Mouse (Mus musculus) natural killer cell, adult 2 months (primary cell): Measurements from ENCODE around the gene Sfn.

Source experiments
- DNase-seq, 2 experiments: peaks; one replicate each; pipeline ENCODE4 v3.0.0; 2022; ENCODE audit warnings: low spot score in 2 of 2

The Sfn gene

DNA sequence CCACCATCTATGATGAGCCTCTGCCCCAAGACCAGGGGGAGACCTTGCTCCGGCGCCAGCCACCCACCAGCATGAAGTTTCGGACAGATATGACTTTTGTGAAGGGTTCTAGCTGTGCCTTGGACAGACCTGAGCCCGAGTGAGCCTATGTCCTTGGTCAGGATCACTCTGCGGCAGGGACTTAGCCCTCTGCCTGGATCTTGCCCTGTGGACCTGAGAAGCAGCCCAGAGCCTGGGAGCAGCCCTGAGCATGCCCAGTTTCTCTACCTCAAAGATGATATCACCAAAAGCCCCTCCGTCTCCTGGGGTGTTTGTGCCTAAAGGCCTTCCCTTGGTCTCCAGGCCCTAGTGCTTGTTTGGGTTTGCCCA is 18.3 kb downstream of the Sfn start:
- no peak for DNase-seq

DNA sequence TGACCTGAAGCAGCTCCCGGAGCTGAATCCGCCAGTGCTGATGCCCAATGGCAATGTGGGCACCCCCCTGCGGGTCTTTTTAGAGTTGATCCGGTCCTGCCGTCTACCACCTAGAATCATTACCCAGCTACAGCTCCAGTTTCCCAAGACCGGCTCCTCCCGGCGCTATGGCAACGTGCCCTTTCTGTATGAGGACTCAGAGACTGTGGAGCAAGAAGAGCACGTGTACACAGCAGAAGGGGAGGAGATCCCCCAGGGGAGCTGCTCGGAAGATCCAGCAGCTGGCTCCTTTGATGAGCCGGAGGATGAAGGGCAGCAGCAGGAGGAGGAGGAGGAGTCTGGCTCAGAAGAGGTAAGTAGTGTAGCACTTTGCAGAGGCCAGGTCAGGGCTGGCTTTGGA is 24.0 kb downstream of the Sfn start:
- DNase-seq, result no peak

DNA sequence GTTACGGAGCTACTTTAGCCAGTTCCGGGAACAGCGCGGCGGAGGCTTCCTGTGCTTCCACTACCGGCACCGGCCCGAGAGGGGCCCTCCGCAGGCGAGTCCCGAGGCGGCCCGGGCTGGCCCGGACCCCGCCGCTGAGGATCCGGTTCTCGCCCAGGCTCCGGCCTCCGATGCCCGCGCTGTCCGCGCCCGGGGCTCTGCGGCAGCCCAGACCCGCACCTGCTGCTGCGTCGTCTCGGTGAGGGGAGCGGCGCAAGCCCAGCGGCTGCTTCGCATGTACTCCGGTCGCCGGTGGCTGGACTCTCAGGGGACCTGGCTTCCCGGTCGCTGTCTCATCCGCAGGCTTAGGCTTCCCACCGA is 27.1 kb downstream of the Sfn start:
- no peak for DNase-seq

DNA sequence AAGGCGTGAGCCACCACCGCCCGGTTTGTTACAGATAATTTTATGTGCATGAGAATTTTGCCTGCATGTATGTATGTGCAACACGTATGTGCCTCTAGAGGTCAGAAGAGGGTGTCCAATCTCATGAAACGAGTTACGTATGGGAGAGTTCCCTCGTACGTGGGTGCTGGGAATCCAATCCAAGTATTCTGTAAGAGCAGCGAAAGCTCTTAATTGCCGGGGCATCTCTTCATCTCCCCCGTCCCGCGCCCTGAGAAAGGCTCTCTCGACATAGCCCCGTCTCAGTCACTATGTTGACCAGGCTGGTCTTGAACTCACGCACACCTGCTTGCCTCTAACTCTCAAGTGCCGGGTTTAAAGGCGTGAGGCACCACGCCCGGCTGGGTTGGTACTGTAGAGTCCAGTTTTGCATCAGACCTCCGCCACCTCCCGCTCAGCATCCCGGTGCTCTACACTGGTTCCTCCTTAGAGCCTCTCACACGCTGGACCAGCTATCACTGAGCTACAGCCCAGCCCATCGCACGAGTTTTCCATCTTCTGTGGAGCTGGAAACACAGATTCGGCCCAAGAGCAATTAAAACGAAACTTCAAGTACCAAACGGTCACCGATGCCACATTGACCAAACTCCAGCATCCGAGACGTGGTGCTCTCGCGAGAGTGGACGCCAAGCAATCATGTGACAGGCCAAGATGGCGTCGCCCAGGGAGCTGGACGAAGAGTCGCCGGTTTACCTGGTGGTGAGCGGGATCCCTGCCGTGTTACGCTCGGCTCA is 27.7 kb downstream of the Sfn start, which contains the start of gene Gpatch3:
Gene Gpatch3, plus strand, starts transcription at position 676 of the 773 bp plus-strand sequence.
- DNase-seq, result peak; percentile 87 to 90

DNA sequence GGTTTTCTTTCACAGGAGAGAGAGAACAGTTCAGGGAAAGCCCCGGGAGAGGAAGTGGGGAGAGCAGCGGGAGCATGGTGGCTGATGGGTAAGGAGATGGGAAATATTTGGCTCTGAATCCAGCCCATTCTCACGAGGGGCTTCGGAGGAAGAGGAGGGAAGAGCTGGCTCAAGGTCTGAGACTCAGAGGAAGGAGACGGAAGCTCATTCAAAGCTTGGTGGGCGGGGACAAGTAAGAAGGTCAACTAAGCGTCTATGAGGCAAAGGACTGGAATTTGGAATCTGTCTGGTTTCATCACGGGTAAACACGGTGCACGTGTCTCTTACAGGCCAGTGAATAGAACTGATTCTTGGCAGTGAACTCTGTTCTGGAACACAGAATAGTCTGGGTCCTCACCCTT is 31.9 kb downstream of the Sfn start:
- DNase-seq, result no peak

DNA sequence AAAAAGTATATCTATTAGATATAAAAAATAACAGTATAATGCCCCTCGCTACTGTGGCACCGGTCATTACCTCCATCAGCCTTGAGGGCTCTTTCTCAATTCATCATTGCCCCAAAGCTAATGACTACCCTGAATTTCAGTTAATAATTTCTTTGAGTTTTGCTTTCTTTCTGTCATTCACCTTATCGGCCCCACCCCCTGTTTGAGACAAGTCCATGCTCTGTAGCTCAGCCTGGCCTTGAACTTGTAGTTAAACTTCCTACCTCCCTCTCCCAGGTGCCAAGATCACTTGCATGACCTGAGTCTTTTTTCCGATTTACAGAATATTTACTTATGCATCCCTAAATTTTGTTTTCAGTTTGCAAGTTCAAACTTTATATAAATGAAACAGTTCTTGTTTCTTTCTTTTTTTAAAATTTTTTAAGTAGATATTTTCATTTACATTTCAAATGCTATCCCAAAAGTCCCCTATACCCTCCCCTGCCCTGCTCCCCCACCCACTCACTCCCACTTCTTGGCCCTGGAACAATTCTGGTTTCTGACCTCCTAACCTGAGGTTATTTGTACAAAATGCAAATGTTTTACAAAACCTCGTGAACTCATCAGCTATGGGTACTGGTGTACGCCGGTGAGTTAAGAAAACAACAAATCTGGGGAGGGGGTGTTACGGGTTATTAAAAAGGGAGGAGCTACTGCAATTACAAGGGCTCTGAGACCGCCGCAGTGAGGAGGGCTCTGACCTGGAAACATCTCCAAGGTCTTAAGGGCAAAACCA is 32.5 kb downstream of the Sfn start:
- no peak for DNase-seq

DNA sequence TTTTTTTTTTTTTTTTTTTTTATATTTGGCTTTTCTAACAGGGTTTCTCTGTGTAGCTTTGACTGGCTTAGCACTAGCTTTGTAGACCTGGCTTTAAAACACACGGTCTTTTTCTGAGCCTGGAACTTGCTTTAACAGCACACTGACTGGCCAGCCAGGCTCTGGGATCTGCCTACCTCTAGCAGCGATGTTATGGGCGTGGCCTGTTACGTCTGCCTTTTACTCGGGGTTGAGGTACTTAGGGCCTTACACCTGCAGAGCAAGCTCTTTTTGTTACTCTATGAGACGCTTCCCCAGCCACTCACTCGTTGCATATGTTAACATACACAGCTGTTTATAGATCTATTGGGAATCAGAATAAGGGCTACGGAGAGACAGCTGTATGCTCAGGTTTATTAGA is 34.7 kb downstream of the Sfn start:
- no peak for DNase-seq

DNA sequence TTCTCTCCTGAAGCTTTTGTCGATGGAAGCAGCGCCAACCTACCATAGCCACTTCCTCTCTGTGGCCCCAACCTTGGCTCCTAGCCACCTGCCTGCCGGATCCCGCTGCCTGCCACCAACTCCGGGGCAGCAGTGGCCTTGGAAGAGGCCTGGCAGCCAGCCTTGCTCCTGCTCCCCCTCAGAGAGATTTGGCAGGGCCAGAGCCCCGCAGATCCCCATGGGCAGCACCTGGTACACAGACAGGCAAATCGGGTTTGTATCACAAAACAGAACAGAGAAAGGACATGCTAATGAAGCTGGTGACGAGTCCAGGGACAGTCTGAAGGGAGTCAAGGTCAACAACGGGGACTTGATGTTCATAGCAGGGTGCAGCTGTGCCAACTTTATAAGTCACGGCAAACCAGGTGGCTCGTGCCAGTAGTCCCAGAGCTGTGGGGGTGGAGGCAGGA is 38.8 kb downstream of the Sfn start:
- no peak for DNase-seq

DNA sequence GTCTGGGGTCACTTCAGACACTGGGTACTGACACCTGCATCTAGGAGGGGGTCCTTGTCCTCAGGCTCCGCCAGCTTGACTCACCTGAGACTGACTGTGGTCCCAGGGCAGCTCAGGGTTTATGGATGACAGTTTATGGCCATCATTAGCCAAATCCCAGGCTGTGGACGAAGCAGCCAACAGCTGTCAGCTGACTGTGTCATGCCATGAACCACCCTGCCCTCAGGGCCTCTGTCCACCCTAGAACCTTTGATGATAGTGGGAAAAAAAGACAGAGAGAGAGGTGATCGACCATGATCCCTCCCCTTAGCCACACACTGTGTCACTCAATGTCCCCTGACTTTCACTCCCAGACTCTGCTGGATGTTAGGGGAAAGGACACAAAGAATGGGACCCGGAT is 40.3 kb downstream of the Sfn start:
- no peak for DNase-seq

DNA sequence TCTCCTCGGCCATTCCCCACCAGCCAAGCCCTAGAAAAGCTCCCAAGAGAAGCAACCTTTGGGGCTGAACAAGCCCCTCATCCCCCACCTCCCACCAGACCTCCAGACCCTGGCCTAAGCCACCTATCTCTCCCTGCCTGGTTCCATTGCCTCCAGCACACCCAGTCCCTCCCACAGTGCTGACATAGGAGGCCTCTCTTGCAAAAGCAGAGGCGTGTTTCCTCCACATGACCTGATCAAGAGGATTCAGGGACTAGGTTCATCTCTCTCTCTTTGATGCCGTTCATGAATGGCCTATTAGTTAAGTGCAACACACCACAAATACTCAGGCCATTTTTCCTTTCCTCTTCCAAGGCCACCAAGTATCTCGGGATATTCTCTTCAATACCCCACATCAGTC is 42.1 kb downstream of the Sfn start:
- DNase-seq, result no peak

DNA sequence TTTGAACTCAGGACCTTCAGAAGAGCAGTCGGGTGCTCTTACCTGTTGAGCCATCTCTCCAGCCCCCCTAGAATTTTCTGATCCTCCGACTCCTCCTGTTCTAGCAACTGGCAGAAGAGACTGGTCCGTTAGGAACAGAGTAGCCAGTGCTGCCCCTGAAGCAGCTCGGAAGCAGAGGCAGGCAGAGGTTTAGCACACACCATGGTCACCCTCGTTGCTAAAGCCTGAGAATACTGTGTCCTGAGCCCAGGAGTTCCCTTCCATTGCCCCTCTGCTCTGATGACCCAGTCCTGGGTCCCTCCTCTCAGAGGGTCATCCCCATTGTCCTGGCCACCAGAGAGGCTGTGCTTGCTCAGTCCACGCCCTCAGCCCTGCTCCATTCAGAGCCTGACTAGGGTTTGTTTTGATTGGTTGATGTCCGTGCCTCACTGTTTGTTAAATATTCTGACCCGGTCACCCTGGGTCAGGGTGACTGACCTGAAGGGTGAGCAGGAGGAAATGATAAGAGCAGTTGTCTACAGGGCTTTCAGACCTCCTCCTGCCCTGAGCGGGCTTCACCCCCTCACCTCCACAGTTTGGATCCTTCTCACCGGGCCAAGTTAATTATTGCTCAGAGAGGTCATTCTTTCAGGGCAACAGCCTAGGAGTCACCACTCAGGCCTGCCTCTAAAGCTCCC is 44.8 kb downstream of the Sfn start:
- no peak for DNase-seq

DNA sequence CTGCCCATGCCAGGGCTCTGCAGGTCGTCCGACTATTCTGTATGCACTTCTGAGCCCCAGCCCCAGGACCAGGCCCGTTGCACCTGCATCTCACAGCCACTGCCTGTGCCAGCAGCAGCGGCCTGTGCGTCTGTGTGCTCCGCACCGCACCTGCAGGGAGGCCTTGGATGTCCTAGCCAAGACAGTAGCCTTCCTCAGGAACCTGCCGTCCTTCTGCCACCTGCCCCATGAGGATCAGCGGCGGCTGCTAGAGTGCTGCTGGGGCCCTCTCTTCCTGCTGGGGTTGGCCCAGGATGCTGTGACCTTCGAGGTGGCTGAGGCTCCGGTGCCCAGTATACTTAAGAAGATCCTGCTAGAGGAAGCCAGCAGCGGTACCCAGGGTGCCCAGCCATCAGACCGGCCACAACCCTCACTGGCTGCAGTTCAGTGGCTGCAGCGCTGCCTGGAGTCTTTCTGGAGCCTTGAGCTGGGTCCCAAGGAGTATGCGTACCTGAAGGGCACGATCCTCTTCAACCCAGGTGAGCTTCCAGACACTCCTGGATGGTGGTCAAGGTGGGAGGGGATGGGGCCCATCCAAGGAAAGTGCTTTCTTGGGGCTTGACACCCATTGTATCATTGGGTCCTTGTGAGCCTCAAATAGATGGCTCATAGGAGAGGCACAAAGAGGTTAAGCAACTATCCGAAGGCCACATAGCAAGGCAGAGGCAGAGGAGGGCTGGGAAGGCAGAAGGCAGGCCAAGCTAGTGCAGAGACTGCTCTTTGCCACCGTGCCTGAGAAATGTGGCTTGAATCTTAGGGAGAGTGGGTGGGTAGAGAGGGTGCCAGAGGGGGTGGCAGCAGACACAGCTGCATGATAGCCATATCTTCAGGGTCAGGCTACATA is 48.3 kb downstream of the Sfn start:
- no peak for DNase-seq

DNA sequence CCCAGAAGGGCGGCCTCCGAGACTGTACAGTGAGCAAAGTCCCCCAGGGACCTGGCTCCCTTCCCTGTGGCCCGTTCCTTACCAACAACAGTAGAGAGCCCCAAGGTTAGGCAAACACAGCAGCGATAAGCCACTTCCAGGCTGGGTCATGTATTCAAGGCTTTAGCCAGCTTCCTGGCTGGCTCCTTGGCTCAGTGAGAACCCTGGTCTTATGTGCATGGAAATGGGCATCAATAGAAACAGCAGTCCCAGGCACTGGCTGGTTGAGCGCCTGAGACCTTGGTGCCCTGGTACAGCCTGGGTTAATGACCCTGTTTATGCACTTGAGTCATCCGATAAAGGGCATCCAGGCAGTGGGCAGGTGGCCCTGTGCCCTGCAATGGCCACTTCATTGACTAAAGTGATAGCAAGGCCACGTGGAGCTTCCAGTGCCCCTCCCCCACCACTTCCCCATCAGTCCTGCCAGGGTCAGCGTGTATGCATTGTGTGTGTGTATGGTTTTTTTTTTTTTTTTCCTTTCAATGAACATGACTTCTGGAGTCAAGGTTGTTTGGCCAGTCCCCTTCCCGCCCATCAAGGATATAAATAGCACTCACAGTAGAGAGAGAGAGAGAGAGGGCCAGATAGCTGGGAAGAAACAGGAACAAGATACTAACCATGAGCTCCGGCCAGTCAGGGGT is 49.1 kb downstream of the Sfn start, which contains the start of gene Nr0b2:
Gene Nr0b2, plus strand, starts transcription at position 609 of the 680 bp plus-strand sequence.
- DNase-seq, result no peak

DNA sequence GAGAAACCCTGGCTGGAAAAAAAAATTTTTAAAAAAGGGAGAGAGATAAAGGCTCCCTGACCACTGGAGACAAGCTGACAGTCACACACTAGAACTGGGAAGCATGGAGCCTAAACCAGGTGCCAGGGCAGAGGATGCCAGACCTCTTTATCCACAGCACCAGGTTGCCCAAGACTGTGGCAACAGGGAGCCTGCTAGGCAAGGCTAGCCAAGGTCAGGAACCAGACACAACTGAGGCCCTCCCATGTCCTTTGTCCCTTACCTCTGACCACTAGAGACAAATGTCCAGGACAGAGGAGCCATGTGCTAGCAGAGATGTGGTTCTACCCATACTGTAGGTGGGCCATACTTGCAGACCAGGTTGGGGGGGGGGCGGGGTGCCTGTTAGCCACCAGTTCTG is 49.9 kb downstream of the Sfn start:
- no peak for DNase-seq
